Mouse (Mus musculus) embryonic facial prominence, embryonic 10.5 days (tissue): ENCODE results near the gene Stxbp1. TPM values are rescaled to one million over a fixed set of nuclear protein-coding genes. Genes with fewer than 3 reads are reported as not detected.

Experiments
- DNase-seq: peaks from one replicate; pipeline ENCODE4 v3.0.0-alpha.2; 2017; ENCODE audit warnings: low spot score
- H3K27ac ChIP-seq: fragments of 300-500 bp; sonication (generic); replicated peaks from 2 replicates; pipeline ENCODE4 v1.5.1; 2016; ENCODE audit warnings: mild to moderate bottlenecking
- H3K27me3 ChIP-seq: fragments of 300-500 bp; sonication (generic); replicated peaks from 2 replicates; pipeline ENCODE4 v1.6.1; 2016; ENCODE audit warnings: low read depth, mild to moderate bottlenecking; ENCODE audit not compliant: poor library complexity, severe bottlenecking
- H3K36me3 ChIP-seq: fragments of 300-500 bp; sonication (generic); replicated peaks from 2 replicates; pipeline ENCODE4 v1.6.1; 2016; ENCODE audit warnings: mild to moderate bottlenecking, moderate library complexity
- H3K4me1 ChIP-seq: fragments of 300-500 bp; sonication (generic); 2 replicates; pipeline ENCODE4 v1.6.1; 2016
- H3K4me3 ChIP-seq: fragments of 300-500 bp; sonication (generic); 2 replicates; pipeline ENCODE4 v1.5.1; 2016; ENCODE audit warnings: mild to moderate bottlenecking, moderate library complexity
- H3K9me3 ChIP-seq: fragments of 300-500 bp; sonication (generic); 2 replicates; pipeline ENCODE4 v1.6.1; 2016; ENCODE audit warnings: mild to moderate bottlenecking
- WGBS: fragments of 180-500 bp; shearing (Covaris S2); methylation state at CpG from one replicate; pipeline ENCODE4 v1.1.7; 2016; 5-methylcytosine and 5-hydroxymethylcytosine counted together
- polyA plus RNA-seq: library from polyadenylated mRNA; unstranded; fragments of >200 nt; fragmentation: Nextera tagmentation; extraction: Ambion mirVana; gene quantifications from 2 replicates; pipeline ENCODE4 v1.2.1, GENCODE M21; 2016

The Stxbp1 gene
- polyA plus RNA-seq, 1 experiment from 2014 or later, result 24.4 TPM

GRCm38 (mm10) chr2:32847468-32847821, 400 bp upstream of the Stxbp1 start:
- H3K27me3 ChIP-seq, result peaks cover 37% of the 10 kb centered on the region
- peak overlapping the region; percentile 85 for H3K27ac ChIP-seq
- WGBS, result 50% methylated on average over 6 of the region's 6 CpGs
- no peak for DNase-seq
- no peaks in the 10 kb centered on the region for H3K9me3 ChIP-seq
- H3K4me1 ChIP-seq, result peaks cover 29% of the 10 kb centered on the region
- no peaks in the 10 kb centered on the region for H3K36me3 ChIP-seq
- peak overlapping the region; percentile 89 for H3K4me3 ChIP-seq

GRCm38 (mm10) chr2:32846101-32846804, 792 bp downstream of the Stxbp1 start:
- Histone ChIP-seq H3K4me3 (peak overlapping the region; percentile 89), H3K27ac (peak overlapping the region; percentile 85), H3K36me3 (0 out of 2 replicates have a peak, but pooled peaks cover 3% of the 10 kb centered on the region), H3K9me3 (no peaks in the 10 kb centered on the region), H3K4me1 (peaks cover 23% of the 10 kb centered on the region), H3K27me3 (peaks cover 25% of the 10 kb centered on the region)
- DNase-seq, result peak; percentile 61
- under 1% methylated on average over 33 of the region's 33 CpGs for WGBS

GRCm38 (mm10) chr2:32845572-32846100, 1.4 kb downstream of the Stxbp1 start:
- WGBS, result 8% methylated on average over 12 of the region's 12 CpGs
- H3K27ac ChIP-seq, result peak overlapping the region; percentile 85; the same call in 1 of the 2 replicates

GRCm38 (mm10) chr2:32842558-32842957, 4.5 kb downstream of the Stxbp1 start:
- Histone ChIP-seq H3K36me3 (0 out of 2 replicates have a peak, but pooled peaks cover 3% of the 10 kb centered on the region), H3K4me1 (peaks cover 35% of the 10 kb centered on the region), H3K27ac (no peak overlapping the region), H3K4me3 (no peak overlapping the region), H3K27me3 (peaks cover 19% of the 10 kb centered on the region; the same call in 1 of the 2 replicates), H3K9me3 (no peaks in the 10 kb centered on the region)
- WGBS, result 39% methylated on average over 4 of the region's 4 CpGs
- DNase-seq, result no peak

More at GRCm38 (mm10) chr2:32845572-32846100, 1.4 kb downstream of the Stxbp1 start:
- Histone ChIP-seq H3K9me3 (no peaks in the 10 kb centered on the region), H3K4me1 (peaks cover 18% of the 10 kb centered on the region), H3K36me3 (0 out of 2 replicates have a peak, but pooled peaks cover 3% of the 10 kb centered on the region), H3K4me3 (peak overlapping the region; percentile 89), H3K27me3 (peaks cover 19% of the 10 kb centered on the region; the same call in 1 of the 2 replicates)
- no peak for DNase-seq

- no peak for DNase-seq
- H3K27me3 ChIP-seq, result peaks cover 19% of the 10 kb centered on the region; the same call in 1 of the 2 replicates
- 70% methylated on average over 5 of the region's 5 CpGs for WGBS
- H3K36me3 ChIP-seq, result 0 out of 2 replicates have a peak, but pooled peaks cover 3% of the 10 kb centered on the region
- H3K27ac ChIP-seq, result no peak overlapping the region
- no peaks in the 10 kb centered on the region for H3K9me3 ChIP-seq
- peaks cover 31% of the 10 kb centered on the region for H3K4me1 ChIP-seq
- H3K4me3 ChIP-seq, result no peak overlapping the region
Measured at GRCm38 (mm10) chr2:32841099-32841498, 5.9 kb downstream of the Stxbp1 start.

GRCm38 (mm10) chr2:32839261-32839660, 7.8 kb downstream of the Stxbp1 start:
- peaks cover 29% of the 10 kb centered on the region for H3K4me1 ChIP-seq
- 0 out of 2 replicates have a peak, but pooled peaks cover 4% of the 10 kb centered on the region for H3K27me3 ChIP-seq
- no peaks in the 10 kb centered on the region for H3K9me3 ChIP-seq
- DNase-seq, result no peak
- 0 out of 2 replicates have a peak, but pooled peaks cover 3% of the 10 kb centered on the region for H3K36me3 ChIP-seq
- H3K27ac ChIP-seq, result no peak overlapping the region
- no peak overlapping the region for H3K4me3 ChIP-seq
- 79% methylated on average over 2 of the region's 2 CpGs for WGBS

GRCm38 (mm10) chr2:32838147-32838884, 8.7 kb downstream of the Stxbp1 start:
- no peaks in the 10 kb centered on the region for H3K9me3 ChIP-seq
- WGBS, result 69% methylated on average over 9 of the region's 9 CpGs
- no peak for DNase-seq
- no peaks in the 10 kb centered on the region for H3K27me3 ChIP-seq
- H3K4me3 ChIP-seq, result no peak overlapping the region
- H3K36me3 ChIP-seq, result 0 out of 2 replicates have a peak, but pooled peaks cover 3% of the 10 kb centered on the region
- 0 out of 2 replicates have a peak overlapping the region, but pooled peaks have one; percentile 14 for H3K27ac ChIP-seq
- H3K4me1 ChIP-seq, result peaks cover 29% of the 10 kb centered on the region

- no peaks in the 10 kb centered on the region for H3K27me3 ChIP-seq
- no peak overlapping the region for H3K27ac ChIP-seq
- no peaks in the 10 kb centered on the region for H3K36me3 ChIP-seq
- H3K9me3 ChIP-seq, result no peaks in the 10 kb centered on the region
- no peak for DNase-seq
- no peak overlapping the region for H3K4me3 ChIP-seq
- H3K4me1 ChIP-seq, result peaks cover 36% of the 10 kb centered on the region
Measured at GRCm38 (mm10) chr2:32835588-32835987, 11.5 kb downstream of the Stxbp1 start.

- WGBS, result 57% methylated on average over 7 of the region's 7 CpGs
- Histone ChIP-seq H3K4me1 (peaks cover 30% of the 10 kb centered on the region), H3K27me3 (no peaks in the 10 kb centered on the region), H3K9me3 (no peaks in the 10 kb centered on the region), H3K4me3 (no peak overlapping the region), H3K36me3 (no peaks in the 10 kb centered on the region), H3K27ac (no peak overlapping the region)
- no peak for DNase-seq
Measured at GRCm38 (mm10) chr2:32834496-32834895, 12.5 kb downstream of the Stxbp1 start.

- no peak overlapping the region for H3K27ac ChIP-seq
- H3K4me1 ChIP-seq, result peaks cover 16% of the 10 kb centered on the region
- no peaks in the 10 kb centered on the region for H3K9me3 ChIP-seq
- H3K36me3 ChIP-seq, result 0 out of 2 replicates have a peak, but pooled peaks cover 4% of the 10 kb centered on the region
- no peak for DNase-seq
- no peak overlapping the region for H3K4me3 ChIP-seq
- H3K27me3 ChIP-seq, result no peaks in the 10 kb centered on the region
- 81% methylated on average over 11 of the region's 11 CpGs for WGBS
Measured at GRCm38 (mm10) chr2:32828979-32829676, 17.9 kb downstream of the Stxbp1 start.

GRCm38 (mm10) chr2:32825796-32826195, 21.2 kb downstream of the Stxbp1 start:
- Histone ChIP-seq H3K27me3 (no peaks in the 10 kb centered on the region), H3K9me3 (no peaks in the 10 kb centered on the region), H3K27ac (no peak overlapping the region; the same call in 1 of the 2 replicates), H3K4me1 (peaks cover 29% of the 10 kb centered on the region), H3K4me3 (no peak overlapping the region), H3K36me3 (0 out of 2 replicates have a peak, but pooled peaks cover 4% of the 10 kb centered on the region)
- DNase-seq, result no peak
- WGBS, result 89% methylated on average over 6 of the region's 6 CpGs

- Histone ChIP-seq H3K4me1 (peaks cover 29% of the 10 kb centered on the region), H3K27ac (0 out of 2 replicates have a peak overlapping the region, but pooled peaks have one; percentile 21)
Measured at GRCm38 (mm10) chr2:32824778-32825177, 22.3 kb downstream of the Stxbp1 start.

More at GRCm38 (mm10) chr2:32824778-32825177, 22.3 kb downstream of the Stxbp1 start:
- no peaks in the 10 kb centered on the region for H3K9me3 ChIP-seq
- WGBS, result 81% methylated on average over 1 of the region's 1 CpGs
- H3K27me3 ChIP-seq, result no peaks in the 10 kb centered on the region
- DNase-seq, result no peak
- H3K4me3 ChIP-seq, result no peak overlapping the region
- H3K36me3 ChIP-seq, result 0 out of 2 replicates have a peak, but pooled peaks cover 4% of the 10 kb centered on the region
